Mouse (Mus musculus) adrenal gland (tissue): ENCODE results near the gene Dapp1.
"Not testable (repeated sequence)": the region's sequence is repeated elsewhere in the genome, so short reads cannot be mapped to it uniquely, and the experiment has no call there.

Experiments
- intact Hi-C: fragments of 180-260 bp; cut with DNase I; formaldehyde crosslinking; loops from one replicate; pipeline ENCODE4 v1.15.1; 2025

The Dapp1 gene

GRCm38 (mm10) chr3:137927010-137927409 is 54.3 kb downstream of the Dapp1 start:
- intact Hi-C loops, result no loop called here

- intact Hi-C loops, result no loop called here
Measured at GRCm38 (mm10) chr3:137920594-137920993, 60.8 kb downstream of the Dapp1 start.

GRCm38 (mm10) chr3:137919398-137919797 is 61.9 kb downstream of the Dapp1 start:
- intact Hi-C loops, result loop anchor here (5.0 kb wide), 2 partner anchors 52 to 68 kb away; partner anchors contain the start of gene Dnajb14

- intact Hi-C loops, result loop anchor here (5.0 kb wide), 2 partner anchors 52 to 68 kb away; partner anchors contain the start of gene Dnajb14
Measured at GRCm38 (mm10) chr3:137918932-137919311, 62.4 kb downstream of the Dapp1 start.

- intact Hi-C loops, result loop anchor here (5.0 kb wide), 2 partner anchors 51 to 69 kb away; partner anchors contain the start of gene Dnajb14
Measured at GRCm38 (mm10) chr3:137918172-137918931, 63.0 kb downstream of the Dapp1 start, which contains the start of gene Lamtor3. Gene Lamtor3 (plus strand): TSS chr3:137918506.

DNA sequence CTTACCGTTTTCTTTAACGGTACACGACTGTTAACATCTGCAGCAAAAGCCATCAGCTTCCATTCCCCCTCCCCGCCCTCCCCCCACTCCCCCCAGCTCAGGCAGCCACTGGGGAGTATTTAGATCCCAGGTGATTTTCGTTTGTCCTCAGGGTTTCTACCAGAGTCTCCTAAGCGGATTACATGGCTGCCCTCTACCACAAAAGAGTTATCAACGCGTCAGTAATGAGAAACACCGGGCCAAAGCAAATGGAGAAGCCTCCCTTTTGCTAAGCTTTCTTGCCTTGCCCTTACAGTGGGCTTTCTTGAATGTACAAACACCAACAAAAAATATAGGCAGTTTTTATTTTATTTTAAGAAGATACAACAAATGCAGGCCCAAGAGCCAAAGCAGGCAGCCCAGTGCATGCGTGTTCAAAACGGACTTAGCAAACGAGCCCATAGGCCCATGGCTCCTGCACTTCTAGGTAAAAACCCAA is 63.6 kb downstream of the Dapp1 start:
- intact Hi-C loops, result loop anchor here (5.0 kb wide), 2 partner anchors 50 to 70 kb away; partner anchors contain the start of gene Dnajb14

GRCm38 (mm10) chr3:137914567-137914966 is 66.8 kb downstream of the Dapp1 start:
- intact Hi-C loops, result not testable (repeated sequence)

DNA sequence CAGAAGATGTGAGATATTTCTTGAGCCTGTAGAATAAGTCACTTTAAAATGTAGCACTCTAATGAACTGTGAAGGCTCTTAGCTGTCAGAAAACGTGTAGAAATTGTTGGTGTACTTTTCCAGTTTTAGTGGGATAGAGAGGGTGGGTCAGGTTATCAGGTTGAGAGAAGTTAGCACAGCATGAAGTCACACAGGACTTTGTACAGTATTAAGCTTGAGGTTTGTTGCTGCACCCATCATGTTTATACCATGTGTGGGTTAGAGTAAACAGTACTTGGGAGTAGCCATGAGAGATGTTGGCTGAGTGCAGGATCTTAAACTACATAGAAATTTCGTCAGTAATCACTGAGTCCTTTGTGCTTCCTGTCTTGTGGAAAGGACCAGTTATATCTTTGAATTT is 68.3 kb downstream of the Dapp1 start:
- intact Hi-C loops, result no loop called here

GRCm38 (mm10) chr3:137900149-137900548 is 81.2 kb downstream of the Dapp1 start:
- intact Hi-C loops, result no loop called here

DNA sequence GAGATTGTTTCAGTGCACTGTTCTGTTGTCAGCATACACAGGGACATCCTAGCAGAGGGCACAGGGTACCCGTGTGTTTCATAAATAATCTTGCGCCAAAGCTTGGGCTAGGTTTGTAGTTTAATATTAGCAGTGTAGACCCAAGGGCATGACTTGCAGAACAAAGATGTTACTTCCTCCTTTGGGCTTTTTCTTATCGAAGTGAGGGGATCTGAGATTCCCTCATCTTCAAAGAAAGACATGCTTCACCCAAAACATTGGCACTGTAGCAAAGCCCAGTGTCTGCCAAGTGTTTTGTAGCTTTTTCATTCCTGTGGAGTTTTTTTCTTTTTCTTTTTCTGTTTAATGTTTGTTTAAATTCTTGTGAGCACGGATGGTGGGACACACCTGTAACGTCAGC is 83.7 kb downstream of the Dapp1 start:
- intact Hi-C loops, result no loop called here

- intact Hi-C loops, result no loop called here
Measured at GRCm38 (mm10) chr3:137896867-137897266, 84.5 kb downstream of the Dapp1 start.

DNA sequence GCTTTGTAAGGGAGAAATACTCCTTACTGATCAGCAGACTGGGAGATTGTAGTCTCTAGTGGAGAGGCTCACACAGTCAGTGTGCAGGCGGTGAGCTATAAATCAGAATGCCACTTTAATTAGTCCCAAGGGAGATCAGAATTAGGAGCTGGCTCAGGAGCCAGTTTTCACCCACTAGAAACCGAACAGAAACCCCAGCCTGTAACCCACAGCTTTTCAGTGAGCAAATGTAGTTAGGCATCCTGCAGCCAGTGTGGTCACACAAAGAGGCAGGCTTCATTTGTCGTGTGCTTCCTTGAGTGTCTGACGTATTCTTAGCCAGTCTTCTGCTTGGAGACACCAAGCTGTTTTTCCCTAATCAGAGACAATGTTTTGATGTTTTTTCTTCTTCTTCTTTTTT is 85.0 kb downstream of the Dapp1 start:
- intact Hi-C loops, result no loop called here

GRCm38 (mm10) chr3:137895196-137895595 is 86.1 kb downstream of the Dapp1 start:
- intact Hi-C loops, result no loop called here

GRCm38 (mm10) chr3:137893789-137894188 is 87.6 kb downstream of the Dapp1 start:
- intact Hi-C loops, result no loop called here

- intact Hi-C loops, result no loop called here
Measured at GRCm38 (mm10) chr3:137892118-137892517, 89.2 kb downstream of the Dapp1 start.

GRCm38 (mm10) chr3:137891089-137891488 is 90.3 kb downstream of the Dapp1 start:
- intact Hi-C loops, result no loop called here

DNA sequence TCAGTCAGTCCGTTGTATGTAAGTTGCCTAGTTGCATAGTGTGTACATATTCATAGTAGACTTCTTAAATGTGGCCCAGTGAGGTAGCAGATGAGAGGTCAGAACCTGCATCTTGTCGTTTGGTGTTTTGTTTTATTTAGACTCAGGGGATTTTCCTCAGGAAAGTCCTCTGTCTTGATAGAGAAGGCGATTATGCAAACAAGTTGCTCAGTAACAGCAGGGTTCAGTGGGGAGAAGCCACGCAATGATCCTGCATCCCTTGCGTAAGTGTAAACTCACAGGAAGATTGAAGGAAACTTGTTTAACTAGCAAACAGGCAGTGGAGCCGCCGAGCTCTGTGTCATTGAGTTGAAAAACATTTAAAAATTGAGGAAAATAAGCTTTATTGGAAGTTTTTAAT is 93.4 kb downstream of the Dapp1 start:
- intact Hi-C loops, result no loop called here

DNA sequence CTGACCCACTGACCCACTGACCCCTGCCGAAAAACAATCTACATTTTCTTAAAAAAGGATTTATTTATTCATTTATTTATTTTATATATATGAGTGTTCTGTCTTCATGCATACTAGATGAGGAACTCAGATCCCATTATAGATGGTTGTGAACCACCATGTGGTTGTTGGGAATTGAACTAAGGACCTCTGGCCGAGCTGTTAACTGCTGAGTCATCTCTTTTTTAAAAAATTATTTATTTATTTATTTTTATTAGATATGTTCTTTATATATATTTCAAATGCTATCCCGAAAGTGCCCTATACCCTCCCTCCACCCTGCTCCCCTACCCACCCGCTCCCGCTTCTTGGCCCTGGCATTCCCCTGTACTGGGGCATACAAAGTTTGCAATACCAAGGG is 100.3 kb downstream of the Dapp1 start:
- intact Hi-C loops, result no loop called here
